Mouse (Mus musculus) E14TG2a.4 (cell line): ENCODE measurements around the gene Nynrin.
A peak's percentile ranks its signal among the peaks of the same experiment; 100 is the strongest.

Experiments
- H3K27me3 ChIP-seq: 2 replicates; pipeline ENCODE4 v1.6.1; 2014; ENCODE audit warnings: low read length, control low read depth; ENCODE audit not compliant: insufficient read depth
- H3K36me3 ChIP-seq: 2 replicates; pipeline ENCODE4 v1.6.1; 2014; ENCODE audit warnings: low read length, control low read depth; ENCODE audit not compliant: insufficient read depth
- H3K4me1 ChIP-seq: replicated peaks from 2 replicates; pipeline ENCODE4 v1.6.1; 2014; ENCODE audit warnings: low read depth, low read length, control low read depth
- H3K4me3 ChIP-seq: replicated peaks from 2 replicates; pipeline ENCODE4 v1.5.1; 2014; ENCODE audit warnings: mild to moderate bottlenecking, low read length
- H3K9me3 ChIP-seq: 2 replicates; pipeline ENCODE4 v1.6.1; 2014; ENCODE audit warnings: low read length, control low read depth
- CTCF ChIP-seq: conservative IDR thresholded peaks from 2 replicates; pipeline ENCODE4 v1.5.1; 2014; ENCODE audit warnings: low read length
- NANOG ChIP-seq: IDR thresholded peaks from 2 replicates; pipeline ENCODE4 v1.6.1; 2014; ENCODE audit warnings: borderline replicate concordance, low read length, mixed read lengths
- POU5F1 ChIP-seq: IDR thresholded peaks from 2 replicates; pipeline ENCODE4 v1.6.1; 2014; ENCODE audit warnings: low read length, borderline replicate concordance

Gene Nynrin

GRCm38 (mm10) chr14:55878316-55878940 is 24.6 kb downstream of the Nynrin start:
- Histone ChIP-seq H3K4me1 (peaks cover 61% of the 10 kb centered on the region), H3K36me3 (no peaks in the 10 kb centered on the region), H3K9me3 (no peaks in the 10 kb centered on the region), H3K4me3 (no peak overlapping the region), H3K27me3 (peaks cover 28% of the 10 kb centered on the region)
- no peak for TF ChIP-seq POU5F1
- TF ChIP-seq NANOG: no peak
- no peak for TF ChIP-seq CTCF

- no peak overlapping the region for H3K4me3 ChIP-seq
- peaks cover 31% of the 10 kb centered on the region for H3K27me3 ChIP-seq
- H3K9me3 ChIP-seq: no peaks in the 10 kb centered on the region
- no peaks in the 10 kb centered on the region for H3K36me3 ChIP-seq
- peaks cover 61% of the 10 kb centered on the region for H3K4me1 ChIP-seq
- TF ChIP-seq NANOG (no peak), CTCF (peak; percentile 87), POU5F1 (no peak)
Observed at GRCm38 (mm10) chr14:55879623-55880022, 25.8 kb downstream of the Nynrin start.

- no peaks in the 10 kb centered on the region for H3K36me3 ChIP-seq
- peaks cover 61% of the 10 kb centered on the region for H3K4me1 ChIP-seq
- H3K4me3 ChIP-seq: no peak overlapping the region
- H3K27me3 ChIP-seq: peaks cover 24% of the 10 kb centered on the region
- TF ChIP-seq POU5F1: no peak
- TF ChIP-seq CTCF: no peak
- TF ChIP-seq NANOG: no peak
- no peaks in the 10 kb centered on the region for H3K9me3 ChIP-seq
Observed at GRCm38 (mm10) chr14:55880982-55881381, 27.2 kb downstream of the Nynrin start.

GRCm38 (mm10) chr14:55882171-55882641 is 28.4 kb downstream of the Nynrin start:
- Histone ChIP-seq H3K36me3 (peaks cover 12% of the 10 kb centered on the region), H3K9me3 (no peaks in the 10 kb centered on the region), H3K27me3 (peaks cover 24% of the 10 kb centered on the region), H3K4me3 (0 out of 2 replicates have a peak overlapping the region, but pooled peaks have one; percentile 20), H3K4me1 (peaks cover 73% of the 10 kb centered on the region)
- TF ChIP-seq CTCF (no peak), NANOG (no peak), POU5F1 (no peak)

- TF ChIP-seq NANOG (no peak), CTCF (no peak), POU5F1 (no peak)
- Histone ChIP-seq H3K9me3 (no peaks in the 10 kb centered on the region), H3K4me3 (no peak overlapping the region), H3K27me3 (peaks cover 22% of the 10 kb centered on the region), H3K36me3 (peaks cover 22% of the 10 kb centered on the region), H3K4me1 (peaks cover 73% of the 10 kb centered on the region)
Observed at GRCm38 (mm10) chr14:55883149-55883661, 29.4 kb downstream of the Nynrin start.

GRCm38 (mm10) chr14:55883663-55884062 is 29.9 kb downstream of the Nynrin start:
- Histone ChIP-seq H3K4me3 (no peak overlapping the region), H3K36me3 (peaks cover 26% of the 10 kb centered on the region), H3K4me1 (peaks cover 70% of the 10 kb centered on the region), H3K9me3 (no peaks in the 10 kb centered on the region), H3K27me3 (peaks cover 22% of the 10 kb centered on the region)
- TF ChIP-seq CTCF: no peak
- no peak for TF ChIP-seq POU5F1
- TF ChIP-seq NANOG: no peak

- no peak for TF ChIP-seq CTCF
- no peak for TF ChIP-seq NANOG
- TF ChIP-seq POU5F1: no peak
- Histone ChIP-seq H3K9me3 (no peaks in the 10 kb centered on the region), H3K4me1 (peaks cover 69% of the 10 kb centered on the region), H3K36me3 (peaks cover 31% of the 10 kb centered on the region), H3K4me3 (peak within 1 kb of the TSS; percentile 84), H3K27me3 (peaks cover 22% of the 10 kb centered on the region)
Observed at GRCm38 (mm10) chr14:55884166-55884565, 30.4 kb downstream of the Nynrin start, which contains the start of gene Cbln3. Cbln3 (minus strand) TSS chr14:55884392.

DNA sequence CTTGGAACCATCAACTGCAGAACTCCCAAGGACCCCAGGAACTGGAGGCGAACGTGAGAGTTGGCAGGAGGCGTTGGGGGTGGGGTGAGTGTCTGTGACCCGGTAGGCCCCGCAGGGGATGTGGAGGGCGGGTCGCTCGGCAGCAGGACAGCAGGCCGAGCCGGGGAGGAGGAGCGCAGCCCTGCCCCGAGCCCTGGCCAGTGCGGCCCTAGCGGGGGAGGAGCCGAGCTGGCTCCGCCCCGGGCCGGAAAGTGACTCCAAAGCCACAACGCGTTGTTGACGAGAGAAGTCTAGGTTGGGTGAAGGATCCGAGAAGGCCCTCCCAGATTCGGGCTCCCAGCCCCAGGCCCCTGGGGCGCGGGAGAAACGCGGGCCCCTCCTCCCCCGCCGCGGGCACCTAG is 30.9 kb downstream of the Nynrin start, which contains the start of gene Khnyn:
Gene Khnyn (plus strand): TSS at position 235 of the 401 bp plus-strand sequence.
- Histone ChIP-seq H3K9me3 (no peaks in the 10 kb centered on the region), H3K36me3 (peaks cover 37% of the 10 kb centered on the region), H3K27me3 (peaks cover 22% of the 10 kb centered on the region), H3K4me3 (peak within 1 kb of the TSS; percentile 84), H3K4me1 (peaks cover 69% of the 10 kb centered on the region)
- TF ChIP-seq POU5F1 (no peak), NANOG (no peak), CTCF (no peak)
